Mouse (Mus musculus) brain, embryonic 14.5 days (tissue): ENCODE measurements at regions not wholly inside any gene's neighbourhood (a gene's known extent, or its start where the extent isn't known, plus 50 kb on each side); places are given as distances from the start of the nearest gene placed in this dataset.

ENCODE experiments used
- CTCF ChIP-seq: fragments of 200-500 bp; IDR thresholded peaks from 2 replicates; pipeline ENCODE4 v1.5.1; 2012; ENCODE audit warnings: inconsistent platforms, mild to moderate bottlenecking, moderate library complexity, borderline replicate concordance; ENCODE audit not compliant: insufficient read depth, insufficient read length; ENCODE audit errors: extremely low read depth
- POLR2A ChIP-seq: fragments of 200-500 bp; IDR thresholded peaks from 2 replicates; pipeline ENCODE4 v1.6.1; 2012; ENCODE audit warnings: mild to moderate bottlenecking, inconsistent platforms, borderline replicate concordance; ENCODE audit not compliant: poor library complexity, insufficient read depth, insufficient read length, severe bottlenecking; ENCODE audit errors: extremely low read depth

DNA sequence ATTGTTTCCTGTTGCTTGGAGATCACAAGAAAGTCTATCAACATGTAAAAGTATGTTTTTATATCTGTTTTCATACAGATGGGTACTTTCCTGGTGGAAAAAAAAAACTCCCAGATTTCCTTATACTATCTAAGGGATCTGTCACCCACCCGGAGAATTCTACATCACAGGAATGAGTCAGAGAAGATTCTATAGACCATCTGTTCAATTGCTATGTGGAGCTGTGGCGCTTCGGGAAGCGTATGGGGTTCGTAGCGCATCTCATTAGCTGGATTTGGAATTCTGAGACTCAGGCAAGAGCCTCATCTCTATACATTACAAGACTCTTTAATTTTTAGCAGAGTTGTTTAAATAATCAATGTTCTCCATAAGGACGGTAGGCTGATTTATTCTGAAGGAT lies 74.6 kb upstream of the Rgs4 start:
- TF ChIP-seq CTCF (no peak), POLR2A (no peak)
